Mouse (Mus musculus): ENCODE data around the gene Cfap97d2. TPM values are rescaled to one million over a fixed set of nuclear protein-coding genes. Genes with fewer than 3 reads are reported as not detected.

Gene Cfap97d2
- polyA plus RNA-seq, 1 experiment, result not detected

- Histone ChIP-seq H3K4me1 (ENCODE audit: control insufficient read depth, insufficient read depth, insufficient read length, low read length) (peaks cover 17% of the 10 kb centered on the region), H3K27me3 (ENCODE audit: control insufficient read depth, insufficient read depth, low read length) (no peaks in the 10 kb centered on the region), H3K27ac (ENCODE audit: insufficient read depth, low read depth, low read length) (peak overlapping the region; percentile 79), H3K36me3 (ENCODE audit: control insufficient read depth, insufficient read depth, low read length) (0 out of 2 replicates have a peak, but pooled peaks cover 2% of the 10 kb centered on the region), H3K4me3 (ENCODE audit: low read depth, low read length) (no peak overlapping the region)
- TF ChIP-seq POLR2A (IDR thresholded peaks at IDR 0.05; ENCODE audit: low read depth, low read length) (no peak), CTCF (IDR thresholded peaks at IDR 0.05; ENCODE audit: extremely low read depth, insufficient read length, insufficient replicate concordance, low read depth, low read length) (no peak)
- WGBS, result 85% methylated on average over 10 of the region's 10 CpGs
Measured at GRCm38 (mm10) chr8:13668367-13668766, 37.3 kb upstream of the Cfap97d2 start.

GRCm38 (mm10) chr8:13670011-13670471, 35.6 kb upstream of the Cfap97d2 start:
- WGBS, result 88% methylated on average over 17 of the region's 17 CpGs
- Histone ChIP-seq H3K36me3 (ENCODE audit: control insufficient read depth, insufficient read depth, low read length) (0 out of 2 replicates have a peak, but pooled peaks cover 2% of the 10 kb centered on the region), H3K4me3 (ENCODE audit: low read depth, low read length) (no peak overlapping the region), H3K27me3 (ENCODE audit: control insufficient read depth, insufficient read depth, low read length) (no peaks in the 10 kb centered on the region), H3K4me1 (ENCODE audit: control insufficient read depth, insufficient read depth, insufficient read length, low read length) (peaks cover 23% of the 10 kb centered on the region), H3K27ac (ENCODE audit: insufficient read depth, low read depth, low read length) (peak overlapping the region; percentile 43)
- TF ChIP-seq CTCF (IDR thresholded peaks at IDR 0.05; ENCODE audit: extremely low read depth, insufficient read length, insufficient replicate concordance, low read depth, low read length) (no peak), POLR2A (IDR thresholded peaks at IDR 0.05; ENCODE audit: low read depth, low read length) (no peak)

- Histone ChIP-seq H3K27ac (ENCODE audit: insufficient read depth, low read depth, low read length) (no peak overlapping the region), H3K27me3 (ENCODE audit: control insufficient read depth, insufficient read depth, low read length) (no peaks in the 10 kb centered on the region), H3K4me3 (ENCODE audit: low read depth, low read length) (no peak overlapping the region), H3K36me3 (ENCODE audit: control insufficient read depth, insufficient read depth, low read length) (0 out of 2 replicates have a peak, but pooled peaks cover 2% of the 10 kb centered on the region), H3K4me1 (ENCODE audit: control insufficient read depth, insufficient read depth, insufficient read length, low read length) (peaks cover 23% of the 10 kb centered on the region)
- WGBS, result 76% methylated on average over 10 of the region's 10 CpGs
- no peak for TF ChIP-seq POLR2A (IDR thresholded peaks at IDR 0.05; ENCODE audit: low read depth, low read length)
- no peak for TF ChIP-seq CTCF (IDR thresholded peaks at IDR 0.05; ENCODE audit: extremely low read depth, insufficient read length, insufficient replicate concordance, low read depth, low read length)
Measured at GRCm38 (mm10) chr8:13671246-13672003, 34.3 kb upstream of the Cfap97d2 start.

GRCm38 (mm10) chr8:13673215-13673614, 32.5 kb upstream of the Cfap97d2 start:
- H3K4me1 ChIP-seq (ENCODE audit: control insufficient read depth, insufficient read depth, insufficient read length, low read length), result peaks cover 27% of the 10 kb centered on the region
- H3K27me3 ChIP-seq (ENCODE audit: control insufficient read depth, insufficient read depth, low read length), result no peaks in the 10 kb centered on the region
- no peaks in the 10 kb centered on the region for H3K36me3 ChIP-seq (ENCODE audit: control insufficient read depth, insufficient read depth, low read length)
- H3K4me3 ChIP-seq (ENCODE audit: low read depth, low read length), result no peak overlapping the region
- TF ChIP-seq POLR2A (IDR thresholded peaks at IDR 0.05; ENCODE audit: low read depth, low read length), result no peak
- TF ChIP-seq CTCF (IDR thresholded peaks at IDR 0.05; ENCODE audit: extremely low read depth, insufficient read length, insufficient replicate concordance, low read depth, low read length), result peak; percentile 5; the same call in 1 of the 2 replicates
- peak overlapping the region; percentile 52 for H3K27ac ChIP-seq (ENCODE audit: insufficient read depth, low read depth, low read length)
- WGBS, result 70% methylated on average over 4 of the region's 4 CpGs

- Histone ChIP-seq H3K36me3 (ENCODE audit: control insufficient read depth, insufficient read depth, low read length) (no peaks in the 10 kb centered on the region), H3K27ac (ENCODE audit: insufficient read depth, low read depth, low read length) (peak overlapping the region; percentile 60), H3K4me1 (ENCODE audit: control insufficient read depth, insufficient read depth, insufficient read length, low read length) (peaks cover 24% of the 10 kb centered on the region), H3K27me3 (ENCODE audit: control insufficient read depth, insufficient read depth, low read length) (no peaks in the 10 kb centered on the region), H3K4me3 (ENCODE audit: low read depth, low read length) (peak overlapping the region; percentile 4; the same call in 1 of the 2 replicates)
- TF ChIP-seq CTCF (IDR thresholded peaks at IDR 0.05; ENCODE audit: extremely low read depth, insufficient read length, insufficient replicate concordance, low read depth, low read length) (no peak), POLR2A (IDR thresholded peaks at IDR 0.05; ENCODE audit: low read depth, low read length) (no peak)
- WGBS, result 56% methylated on average over 12 of the region's 12 CpGs
Measured at GRCm38 (mm10) chr8:13674294-13675010, 31.2 kb upstream of the Cfap97d2 start.

GRCm38 (mm10) chr8:13675121-13675520, 30.6 kb upstream of the Cfap97d2 start:
- no peaks in the 10 kb centered on the region for H3K27me3 ChIP-seq (ENCODE audit: control insufficient read depth, insufficient read depth, low read length)
- H3K4me1 ChIP-seq (ENCODE audit: control insufficient read depth, insufficient read depth, insufficient read length, low read length), result peaks cover 19% of the 10 kb centered on the region
- WGBS, result 53% methylated on average over 4 of the region's 4 CpGs
- TF ChIP-seq POLR2A (IDR thresholded peaks at IDR 0.05; ENCODE audit: low read depth, low read length) (no peak), CTCF (IDR thresholded peaks at IDR 0.05; ENCODE audit: extremely low read depth, insufficient read length, insufficient replicate concordance, low read depth, low read length) (no peak)
- H3K4me3 ChIP-seq (ENCODE audit: low read depth, low read length), result peak overlapping the region; percentile 90; the same call in 1 of the 2 replicates
- H3K27ac ChIP-seq (ENCODE audit: insufficient read depth, low read depth, low read length), result peak overlapping the region; percentile 60
- H3K36me3 ChIP-seq (ENCODE audit: control insufficient read depth, insufficient read depth, low read length), result no peaks in the 10 kb centered on the region

GRCm38 (mm10) chr8:13675524-13675923, 30.2 kb upstream of the Cfap97d2 start:
- peak overlapping the region; percentile 60 for H3K27ac ChIP-seq (ENCODE audit: insufficient read depth, low read depth, low read length)
- WGBS, result 18% methylated on average over 8 of the region's 8 CpGs
- TF ChIP-seq POLR2A (IDR thresholded peaks at IDR 0.05; ENCODE audit: low read depth, low read length) (no peak), CTCF (IDR thresholded peaks at IDR 0.05; ENCODE audit: extremely low read depth, insufficient read length, insufficient replicate concordance, low read depth, low read length) (no peak)
- H3K4me1 ChIP-seq (ENCODE audit: control insufficient read depth, insufficient read depth, insufficient read length, low read length), result peaks cover 19% of the 10 kb centered on the region
- peak overlapping the region; percentile 90 for H3K4me3 ChIP-seq (ENCODE audit: low read depth, low read length)
- H3K27me3 ChIP-seq (ENCODE audit: control insufficient read depth, insufficient read depth, low read length), result no peaks in the 10 kb centered on the region
- no peaks in the 10 kb centered on the region for H3K36me3 ChIP-seq (ENCODE audit: control insufficient read depth, insufficient read depth, low read length)
